Mouse (Mus musculus) neutrophil, adult 83 days (primary cell): ENCODE data around the gene Litaf. TPM values are rescaled to one million over a fixed set of nuclear protein-coding genes. Genes with fewer than 3 reads are reported as not detected.

Experiments used
- total RNA-seq, 2 experiments: library from RNA; stranded (reverse); gene quantifications; one replicate each; pipeline ENCODE4 v1.2.4; 2023

The Litaf gene
- total RNA-seq, result 100 to 1,000 TPM; 221 to 280 TPM

GRCm38 (mm10) chr16:11066029-11066832 is at the start of gene Litaf:
Gene Litaf, minus strand, starts transcription at chr16:11066157.

GRCm38 (mm10) chr16:11060645-11061044 is 5.3 kb downstream of the Litaf start, which contains the start of gene Snn:
Gene Snn, plus strand, starts transcription at chr16:11060945.

Other genes starting within 250 kb of the Litaf start
- 1 to 10 TPM; 4.6 to 4.9 TPM for gene Rmi2, start 231.1 kb downstream of the Litaf start, total RNA-seq
- 1 to 10 TPM; 1.0 to 1.1 TPM for gene Snn, start 5.2 kb downstream of the Litaf start, total RNA-seq
- 10 to 100 TPM; 23.3 to 27.8 TPM for gene Txndc11, start 68.5 kb upstream of the Litaf start, total RNA-seq
- 100 to 1,000 TPM; 178 to 190 TPM for gene Zc3h7a, start 110.2 kb upstream of the Litaf start, total RNA-seq
- 10 to 100 TPM; 25.1 to 30.3 TPM for gene Rsl1d1, start 137.2 kb upstream of the Litaf start, total RNA-seq
- gene Gspt1, start 188.2 kb upstream of the Litaf start, total RNA-seq, result 10 to 100 TPM; 35.8 to 40.5 TPM
- gene Tnfrsf17, start 247.7 kb upstream of the Litaf start, total RNA-seq, result under 1 TPM in 1 of 2 experiments, not detected in 1; 0.53 TPM